Mouse (Mus musculus): ENCODE results near the gene Abcc4. TPM values are rescaled to one million over a fixed set of nuclear protein-coding genes. Genes with fewer than 3 reads are reported as not detected.

Abcc4 gene
- polyA plus RNA-seq, 1 experiment from 2014 or later, result 5.2 TPM

- H3K4me3 ChIP-seq (replicated peaks; ENCODE audit: low read length), result no peak overlapping the region
- no peaks in the 10 kb centered on the region for H3K36me3 ChIP-seq (ENCODE audit: control insufficient read depth, insufficient read depth, low read length)
- H3K9ac ChIP-seq (ENCODE audit: low read length), result no peak overlapping the region
- H3K27me3 ChIP-seq (ENCODE audit: control insufficient read depth, insufficient read depth, low read length), result no peaks in the 10 kb centered on the region
- ATAC-seq (ENCODE audit: insufficient read depth, low FRiP score), result no peak
- no peaks in the 10 kb centered on the region for H3K9me3 ChIP-seq (replicated peaks; ENCODE audit: control insufficient read depth, low read length)
- H3K4me1 ChIP-seq (ENCODE audit: control insufficient read depth, insufficient read depth, low read length), result peaks cover 7% of the 10 kb centered on the region
- 86% methylated on average over 5 of the region's 5 CpGs for WGBS
- no peak overlapping the region for H3K4me2 ChIP-seq (ENCODE audit: low read depth, low read length)
- H3K27ac ChIP-seq (ENCODE audit: low read length), result peak overlapping the region; percentile 25; the same call in 1 of the 2 replicates
Observed at GRCm38 (mm10) chr14:118691404-118691803, 14.6 kb downstream of the Abcc4 start.

- H3K4me3 ChIP-seq (replicated peaks; ENCODE audit: low read length), result no peak overlapping the region
- H3K4me2 ChIP-seq (ENCODE audit: low read depth, low read length), result no peak overlapping the region
- H3K27me3 ChIP-seq (ENCODE audit: control insufficient read depth, insufficient read depth, low read length), result no peaks in the 10 kb centered on the region
- no peaks in the 10 kb centered on the region for H3K9me3 ChIP-seq (replicated peaks; ENCODE audit: control insufficient read depth, low read length)
- H3K27ac ChIP-seq (ENCODE audit: low read length), result peak overlapping the region; percentile 25; the same call in 1 of the 2 replicates
- peaks cover 7% of the 10 kb centered on the region for H3K4me1 ChIP-seq (ENCODE audit: control insufficient read depth, insufficient read depth, low read length)
- 51% methylated on average over 8 of the region's 8 CpGs for WGBS
- ATAC-seq (ENCODE audit: insufficient read depth, low FRiP score), result no peak
- no peak overlapping the region for H3K9ac ChIP-seq (ENCODE audit: low read length)
- no peaks in the 10 kb centered on the region for H3K36me3 ChIP-seq (ENCODE audit: control insufficient read depth, insufficient read depth, low read length)
Observed at GRCm38 (mm10) chr14:118690921-118691320, 15.1 kb downstream of the Abcc4 start.

GRCm38 (mm10) chr14:118690336-118690735 lies 15.7 kb downstream of the Abcc4 start:
- H3K27ac ChIP-seq (ENCODE audit: low read length), result peak overlapping the region; percentile 42; the same call in 1 of the 2 replicates
- 0 out of 2 replicates have a peak overlapping the region, but pooled peaks have one; percentile 32 for H3K9ac ChIP-seq (ENCODE audit: low read length)
- H3K27me3 ChIP-seq (ENCODE audit: control insufficient read depth, insufficient read depth, low read length), result no peaks in the 10 kb centered on the region
- H3K36me3 ChIP-seq (ENCODE audit: control insufficient read depth, insufficient read depth, low read length), result no peaks in the 10 kb centered on the region
- 60% methylated on average over 10 of the region's 10 CpGs for WGBS
- H3K4me1 ChIP-seq (ENCODE audit: control insufficient read depth, insufficient read depth, low read length), result peaks cover 7% of the 10 kb centered on the region
- H3K4me2 ChIP-seq (ENCODE audit: low read depth, low read length), result no peak overlapping the region
- H3K4me3 ChIP-seq (replicated peaks; ENCODE audit: low read length), result no peak overlapping the region
- ATAC-seq (ENCODE audit: insufficient read depth, low FRiP score), result no peak
- H3K9me3 ChIP-seq (replicated peaks; ENCODE audit: control insufficient read depth, low read length), result no peaks in the 10 kb centered on the region

- ATAC-seq (ENCODE audit: insufficient read depth, low FRiP score), result peak; percentile 87; the same call in 1 of the 2 replicates
- H3K9me3 ChIP-seq (replicated peaks; ENCODE audit: control insufficient read depth, low read length), result no peaks in the 10 kb centered on the region
- H3K27ac ChIP-seq (ENCODE audit: low read length), result peak overlapping the region; percentile 58
- no peaks in the 10 kb centered on the region for H3K36me3 ChIP-seq (ENCODE audit: control insufficient read depth, insufficient read depth, low read length)
- H3K4me2 ChIP-seq (ENCODE audit: low read depth, low read length), result no peak overlapping the region
- WGBS, result 58% methylated on average over 5 of the region's 5 CpGs
- H3K27me3 ChIP-seq (ENCODE audit: control insufficient read depth, insufficient read depth, low read length), result no peaks in the 10 kb centered on the region
- H3K4me3 ChIP-seq (replicated peaks; ENCODE audit: low read length), result no peak overlapping the region
- no peak overlapping the region for H3K9ac ChIP-seq (ENCODE audit: low read length)
- peaks cover 7% of the 10 kb centered on the region for H3K4me1 ChIP-seq (ENCODE audit: control insufficient read depth, insufficient read depth, low read length)
Observed at GRCm38 (mm10) chr14:118688643-118689042, 17.4 kb downstream of the Abcc4 start.

- Histone ChIP-seq H3K27me3 (ENCODE audit: control insufficient read depth, insufficient read depth, low read length) (no peaks in the 10 kb centered on the region), H3K4me1 (ENCODE audit: control insufficient read depth, insufficient read depth, low read length) (peaks cover 12% of the 10 kb centered on the region), H3K4me2 (ENCODE audit: low read depth, low read length) (no peak overlapping the region), H3K9me3 (replicated peaks; ENCODE audit: control insufficient read depth, low read length) (no peaks in the 10 kb centered on the region), H3K9ac (ENCODE audit: low read length) (no peak overlapping the region), H3K27ac (ENCODE audit: low read length) (no peak overlapping the region), H3K36me3 (ENCODE audit: control insufficient read depth, insufficient read depth, low read length) (no peaks in the 10 kb centered on the region), H3K4me3 (replicated peaks; ENCODE audit: low read length) (no peak overlapping the region)
- ATAC-seq (ENCODE audit: insufficient read depth, low FRiP score), result no peak
- WGBS, result 82% methylated on average over 5 of the region's 5 CpGs
Observed at GRCm38 (mm10) chr14:118686861-118687260, 19.2 kb downstream of the Abcc4 start.

- Histone ChIP-seq H3K4me3 (replicated peaks; ENCODE audit: low read length) (no peak overlapping the region), H3K36me3 (ENCODE audit: control insufficient read depth, insufficient read depth, low read length) (no peaks in the 10 kb centered on the region), H3K4me1 (ENCODE audit: control insufficient read depth, insufficient read depth, low read length) (peaks cover 11% of the 10 kb centered on the region), H3K27me3 (ENCODE audit: control insufficient read depth, insufficient read depth, low read length) (no peaks in the 10 kb centered on the region), H3K9me3 (replicated peaks; ENCODE audit: control insufficient read depth, low read length) (no peaks in the 10 kb centered on the region), H3K27ac (ENCODE audit: low read length) (no peak overlapping the region), H3K9ac (ENCODE audit: low read length) (no peak overlapping the region), H3K4me2 (ENCODE audit: low read depth, low read length) (no peak overlapping the region)
- ATAC-seq (ENCODE audit: insufficient read depth, low FRiP score), result no peak
- WGBS, result 84% methylated on average over 6 of the region's 6 CpGs
Observed at GRCm38 (mm10) chr14:118685572-118685971, 20.4 kb downstream of the Abcc4 start.

GRCm38 (mm10) chr14:118682339-118683034 lies 23.5 kb downstream of the Abcc4 start:
- Histone ChIP-seq H3K9ac (ENCODE audit: low read length) (no peak overlapping the region), H3K4me1 (ENCODE audit: control insufficient read depth, insufficient read depth, low read length) (peaks cover 5% of the 10 kb centered on the region; the same call in 1 of the 2 replicates), H3K4me2 (ENCODE audit: low read depth, low read length) (no peak overlapping the region), H3K9me3 (replicated peaks; ENCODE audit: control insufficient read depth, low read length) (no peaks in the 10 kb centered on the region), H3K4me3 (replicated peaks; ENCODE audit: low read length) (no peak overlapping the region), H3K27ac (ENCODE audit: low read length) (no peak overlapping the region), H3K36me3 (ENCODE audit: control insufficient read depth, insufficient read depth, low read length) (no peaks in the 10 kb centered on the region), H3K27me3 (ENCODE audit: control insufficient read depth, insufficient read depth, low read length) (no peaks in the 10 kb centered on the region)
- 66% methylated on average over 10 of the region's 10 CpGs for WGBS
- ATAC-seq (ENCODE audit: insufficient read depth, low FRiP score), result no peak

- H3K4me3 ChIP-seq (replicated peaks; ENCODE audit: low read length), result no peak overlapping the region
- no peak overlapping the region for H3K9ac ChIP-seq (ENCODE audit: low read length)
- H3K4me1 ChIP-seq (ENCODE audit: control insufficient read depth, insufficient read depth, low read length), result peaks cover 5% of the 10 kb centered on the region; the same call in 1 of the 2 replicates
- no peaks in the 10 kb centered on the region for H3K36me3 ChIP-seq (ENCODE audit: control insufficient read depth, insufficient read depth, low read length)
- 30% methylated on average over 8 of the region's 8 CpGs for WGBS
- H3K27ac ChIP-seq (ENCODE audit: low read length), result no peak overlapping the region
- no peaks in the 10 kb centered on the region for H3K9me3 ChIP-seq (replicated peaks; ENCODE audit: control insufficient read depth, low read length)
- H3K27me3 ChIP-seq (ENCODE audit: control insufficient read depth, insufficient read depth, low read length), result no peaks in the 10 kb centered on the region
- H3K4me2 ChIP-seq (ENCODE audit: low read depth, low read length), result no peak overlapping the region
- ATAC-seq (ENCODE audit: insufficient read depth, low FRiP score), result no peak
Observed at GRCm38 (mm10) chr14:118681087-118681486, 24.9 kb downstream of the Abcc4 start.

- Histone ChIP-seq H3K4me1 (ENCODE audit: control insufficient read depth, insufficient read depth, low read length) (peaks cover 9% of the 10 kb centered on the region), H3K4me2 (ENCODE audit: low read depth, low read length) (no peak overlapping the region), H3K4me3 (replicated peaks; ENCODE audit: low read length) (no peak overlapping the region), H3K27ac (ENCODE audit: low read length) (no peak overlapping the region), H3K27me3 (ENCODE audit: control insufficient read depth, insufficient read depth, low read length) (no peaks in the 10 kb centered on the region), H3K9me3 (replicated peaks; ENCODE audit: control insufficient read depth, low read length) (no peaks in the 10 kb centered on the region), H3K36me3 (ENCODE audit: control insufficient read depth, insufficient read depth, low read length) (no peaks in the 10 kb centered on the region), H3K9ac (ENCODE audit: low read length) (no peak overlapping the region)
- ATAC-seq (ENCODE audit: insufficient read depth, low FRiP score), result peak; percentile 65; the same call in 1 of the 2 replicates
- WGBS, result 74% methylated on average over 9 of the region's 9 CpGs
Observed at GRCm38 (mm10) chr14:118678279-118678985, 27.6 kb downstream of the Abcc4 start.
